Mouse (Mus musculus) Muller cell, postnatal 12 days (primary cell): ENCODE results near the gene Zfp609.
A peak's percentile ranks its signal among the peaks of the same experiment; 100 is the strongest.

Source experiments
- DNase-seq: peaks from one replicate; pipeline ENCODE4 v3.0.0-alpha.2; 2015; ENCODE audit errors: inconsistent ontology term

Zfp609 gene

DNA sequence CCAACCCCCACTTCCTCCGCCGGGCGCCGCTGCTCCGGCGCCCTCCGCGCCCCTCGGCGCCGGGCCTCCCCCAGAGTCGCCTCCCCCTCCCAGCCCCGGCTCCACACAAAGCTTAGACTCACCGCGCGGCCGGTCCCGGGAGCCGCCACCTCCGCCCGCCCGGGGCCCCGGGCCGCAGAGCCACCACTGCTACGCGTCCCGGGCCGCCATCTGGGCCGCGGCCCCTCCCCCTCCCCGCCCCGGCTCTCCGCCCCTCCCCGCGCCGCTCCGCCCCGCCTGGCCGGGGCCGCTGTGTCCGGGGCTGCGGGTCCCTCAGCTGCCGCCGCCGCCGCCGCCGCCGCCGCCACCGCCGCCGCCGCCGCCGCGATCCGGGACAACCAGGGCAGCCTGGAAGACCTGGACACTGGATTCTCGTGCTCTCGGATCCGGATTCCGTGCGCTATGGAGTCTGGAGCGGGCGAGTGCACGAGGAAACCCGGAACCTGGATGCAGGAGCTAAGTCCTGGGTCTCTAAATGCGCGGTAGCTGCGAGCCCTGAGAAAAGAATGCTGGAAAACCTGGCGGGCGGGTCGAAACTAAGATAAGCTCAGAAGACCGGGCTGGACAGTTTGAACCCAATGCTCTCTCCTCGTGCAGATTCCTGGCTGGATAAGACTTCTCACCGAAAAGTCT is at the start of gene Zfp609:
Zfp609 (minus strand) TSS at position 221 of the 672 bp plus-strand sequence.
- DNase-seq: peak; percentile 93

GRCm38 (mm10) chr9:65859656-65860055 is 32.3 kb upstream of the Zfp609 start:
- DNase-seq: no peak

DNA sequence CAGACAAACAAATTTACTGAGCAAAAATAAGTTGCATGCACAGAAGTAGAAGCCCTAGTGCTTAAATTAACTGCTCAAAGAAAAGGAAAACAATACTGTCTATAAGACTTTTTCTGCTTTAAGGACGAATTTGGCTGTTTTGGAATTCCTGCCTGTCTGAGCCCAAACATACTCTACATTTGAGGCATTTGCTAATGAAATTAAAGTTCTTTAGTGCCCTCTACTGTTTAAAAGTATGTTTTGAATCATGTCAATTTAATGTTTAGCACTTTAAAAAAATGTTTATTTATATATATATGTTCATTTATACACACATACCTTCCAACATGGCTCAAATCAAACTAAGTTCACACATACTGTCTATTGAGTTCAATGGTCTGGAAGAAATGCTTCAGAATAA is 22.8 kb upstream of the Zfp609 start:
- peak; percentile 55 for DNase-seq

GRCm38 (mm10) chr9:65848154-65848553 is 20.8 kb upstream of the Zfp609 start:
- DNase-seq: peak; percentile 70

DNA sequence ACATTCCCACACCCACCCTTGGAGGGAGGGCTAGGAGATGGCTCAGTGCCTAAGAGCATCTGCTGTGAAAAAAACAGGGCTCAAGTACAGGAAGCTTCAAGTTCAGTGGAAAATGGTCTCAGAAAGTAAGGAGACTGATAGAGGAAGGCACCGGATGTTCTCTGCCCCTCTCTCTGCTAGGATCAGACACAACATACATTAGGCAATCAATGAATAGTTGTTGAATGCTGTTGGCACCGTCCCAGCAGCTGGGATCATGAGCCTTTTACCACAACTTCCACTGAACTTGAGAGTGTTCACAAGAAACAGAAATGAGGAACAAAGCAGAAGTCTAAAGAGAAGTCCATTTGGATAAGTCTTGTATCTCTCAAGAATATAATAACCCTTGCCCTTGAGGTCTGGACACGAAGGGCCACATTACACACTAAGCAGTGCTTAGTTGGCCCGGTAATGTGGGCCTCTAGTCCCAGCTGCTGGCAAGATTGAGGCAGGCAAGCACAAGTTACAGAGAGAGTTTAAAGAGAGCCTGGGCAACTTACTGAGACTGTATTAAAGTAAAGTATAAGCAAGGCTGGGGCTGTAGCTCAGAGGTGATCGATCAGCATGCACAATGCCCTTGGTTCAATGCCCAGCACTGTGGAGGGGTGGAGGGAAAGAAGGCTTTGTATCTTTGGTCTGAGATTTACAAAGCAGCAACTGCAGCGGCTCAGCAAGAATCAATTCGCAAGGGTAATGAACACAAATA is 17.2 kb upstream of the Zfp609 start:
- peak; percentile 45 for DNase-seq

DNA sequence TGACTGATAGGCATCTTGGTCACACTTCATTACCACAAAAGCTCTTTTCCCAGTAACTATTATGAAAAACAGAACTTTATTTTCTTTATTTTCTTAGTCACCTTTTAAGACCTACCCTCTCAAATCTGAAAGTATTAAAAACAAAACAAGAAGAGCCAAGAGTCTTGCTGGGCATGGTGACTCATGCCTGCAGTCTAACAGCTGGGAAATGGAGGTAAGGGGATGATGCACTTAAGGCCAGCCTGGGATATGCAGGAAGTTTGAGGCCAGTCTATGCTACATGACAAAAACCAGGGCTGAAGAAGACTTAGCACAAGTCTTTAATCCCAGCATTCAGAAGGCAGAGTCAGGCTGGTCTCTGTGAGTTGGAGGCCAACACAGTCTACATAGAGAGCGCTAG is 12.5 kb upstream of the Zfp609 start:
- DNase-seq: no peak

GRCm38 (mm10) chr9:65836916-65837315 is 9.6 kb upstream of the Zfp609 start:
- DNase-seq: no peak

GRCm38 (mm10) chr9:65834628-65835354 is 7.4 kb upstream of the Zfp609 start:
- peak; percentile 75 for DNase-seq

DNA sequence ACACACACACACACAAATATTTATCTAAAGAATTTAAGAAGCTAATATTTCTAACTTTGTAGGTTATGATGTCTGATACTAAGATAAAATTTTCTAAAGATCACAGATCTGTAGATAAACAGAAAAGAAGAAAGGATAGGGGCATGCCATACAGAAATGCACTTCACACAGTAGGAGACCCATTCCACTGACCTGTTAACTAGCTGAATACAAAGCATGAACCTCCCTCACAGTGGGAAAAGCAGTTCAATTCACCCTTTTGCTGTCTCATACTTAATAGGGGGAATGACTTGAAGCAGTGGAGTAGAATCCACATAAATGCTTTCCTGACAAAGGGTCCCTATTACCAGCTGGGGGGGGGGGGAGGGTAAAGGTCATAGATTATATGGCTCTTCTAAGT is 6.3 kb upstream of the Zfp609 start:
- peak; percentile 48 for DNase-seq

- DNase-seq: peak; percentile 34
These were observed 5.9 kb upstream of the Zfp609 start for GRCm38 (mm10) chr9:65833230-65833629.

DNA sequence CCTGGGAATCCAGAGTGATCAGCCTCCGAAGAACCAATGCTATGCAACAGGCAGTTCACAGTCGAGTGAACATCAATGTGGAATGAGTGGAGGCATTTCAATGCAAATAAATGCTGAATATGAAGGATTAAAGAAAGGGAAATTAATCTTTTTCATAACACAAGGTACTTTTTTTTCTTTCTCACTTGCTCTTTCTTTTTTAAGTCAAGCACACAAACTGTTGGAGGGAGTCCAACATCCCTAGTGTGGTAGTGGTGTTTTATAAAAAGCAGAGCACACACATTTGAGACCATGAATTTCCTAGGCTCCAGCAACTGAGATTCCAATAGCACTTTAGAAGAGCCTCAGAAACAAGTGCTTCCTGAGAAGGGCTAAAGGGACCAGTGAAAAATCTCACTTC is 4.7 kb upstream of the Zfp609 start:
- DNase-seq: peak; percentile 47

DNA sequence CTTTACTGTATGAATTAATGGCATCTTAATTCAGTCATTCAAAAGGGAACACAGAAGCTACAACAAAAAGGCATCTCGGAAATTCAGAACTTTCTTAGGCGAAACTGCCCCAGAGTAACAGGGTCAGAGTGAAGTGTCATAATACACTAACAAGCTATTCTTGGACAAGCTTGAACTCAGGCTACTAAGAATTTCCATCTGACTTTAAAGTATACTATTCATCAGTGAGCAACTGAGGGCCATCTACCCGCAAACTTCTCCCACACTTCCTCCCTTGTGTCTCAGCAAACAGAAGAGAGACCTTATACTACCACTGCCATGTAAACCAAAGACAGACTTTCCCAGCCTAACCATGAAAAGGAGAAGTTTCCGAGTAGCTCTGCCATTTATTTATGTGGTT is 3.8 kb upstream of the Zfp609 start:
- DNase-seq: no peak

- no peak for DNase-seq
These were observed 2.9 kb upstream of the Zfp609 start for GRCm38 (mm10) chr9:65830255-65830654.

DNA sequence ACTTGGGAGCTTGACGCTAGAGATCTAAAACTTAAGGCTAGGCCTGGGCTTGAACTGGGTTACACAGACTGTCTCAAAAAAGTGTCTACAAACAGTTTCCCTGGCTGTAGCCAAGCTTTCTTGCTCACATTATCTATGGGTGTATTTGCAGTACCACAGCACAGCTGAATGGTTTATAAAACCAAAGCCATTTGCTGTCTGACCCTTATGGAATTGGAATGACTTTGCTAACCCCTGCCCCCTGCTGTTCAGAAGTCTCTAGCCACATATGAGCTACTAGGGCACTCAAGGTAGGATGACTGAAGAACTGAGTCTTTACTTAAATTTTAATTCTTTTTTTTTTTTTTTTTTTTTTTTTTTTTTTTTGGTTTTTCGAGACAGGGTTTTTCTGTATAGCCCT is 2.0 kb upstream of the Zfp609 start:
- no peak for DNase-seq

DNA sequence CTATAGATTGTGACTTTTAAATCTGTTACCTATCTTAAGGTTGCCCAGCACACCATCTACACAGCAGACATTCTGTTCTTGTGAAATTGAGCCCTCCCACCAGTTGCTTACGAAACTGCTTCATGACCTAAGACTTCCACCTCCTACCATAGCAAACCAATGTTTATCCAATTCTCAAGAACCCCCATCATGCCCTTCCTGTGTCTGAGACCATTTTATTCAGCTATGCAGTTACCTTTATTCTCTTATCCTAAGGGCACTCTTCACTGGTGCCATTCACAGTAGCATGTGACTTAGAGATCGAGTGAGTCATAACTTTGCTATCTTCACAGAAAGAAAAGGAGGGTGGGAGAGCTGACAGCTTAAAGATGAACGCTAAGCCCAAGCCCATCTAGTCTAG is 1.1 kb upstream of the Zfp609 start:
- peak; percentile 53 for DNase-seq

DNA sequence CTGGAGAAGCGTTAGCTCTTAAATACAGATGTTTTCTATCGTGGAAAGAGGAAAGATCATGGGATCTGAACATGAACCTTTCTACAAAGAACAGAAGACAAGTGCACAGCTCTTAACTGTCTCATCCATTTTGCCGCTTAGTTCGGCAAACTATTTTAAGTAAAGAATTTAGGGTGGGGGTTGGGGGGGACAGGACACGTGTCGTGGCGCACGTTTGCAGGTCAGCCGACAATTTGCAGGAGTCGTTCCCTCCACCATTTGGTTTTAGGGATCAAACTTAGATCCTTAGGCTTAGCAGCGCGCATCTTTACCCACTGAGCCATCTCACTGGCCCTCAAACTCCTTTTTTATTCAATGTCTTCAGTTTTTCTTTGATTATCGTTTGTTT is 646 bp upstream of the Zfp609 start:
- DNase-seq: no peak

- DNase-seq: peak; percentile 79
These were observed 598 bp downstream of the Zfp609 start for GRCm38 (mm10) chr9:65826588-65827343.

DNA sequence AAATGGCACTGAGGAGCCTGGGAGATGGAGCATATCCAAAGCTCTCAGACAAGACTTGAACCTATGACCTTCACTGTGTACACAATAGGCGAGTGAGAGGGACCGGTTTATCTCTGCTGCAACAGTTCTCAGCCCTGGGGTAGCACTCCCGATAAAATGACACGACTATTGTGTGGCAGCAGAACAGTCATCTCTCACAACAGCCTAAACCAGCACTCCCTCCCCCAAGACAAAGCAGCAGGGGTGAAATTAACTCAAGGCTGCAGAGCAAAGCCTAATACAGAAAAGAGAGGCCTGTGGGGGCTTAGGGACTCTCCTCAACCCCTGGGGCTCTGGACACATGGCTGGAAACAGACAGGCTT is 1.2 kb downstream of the Zfp609 start:
- DNase-seq: peak; percentile 69

DNA sequence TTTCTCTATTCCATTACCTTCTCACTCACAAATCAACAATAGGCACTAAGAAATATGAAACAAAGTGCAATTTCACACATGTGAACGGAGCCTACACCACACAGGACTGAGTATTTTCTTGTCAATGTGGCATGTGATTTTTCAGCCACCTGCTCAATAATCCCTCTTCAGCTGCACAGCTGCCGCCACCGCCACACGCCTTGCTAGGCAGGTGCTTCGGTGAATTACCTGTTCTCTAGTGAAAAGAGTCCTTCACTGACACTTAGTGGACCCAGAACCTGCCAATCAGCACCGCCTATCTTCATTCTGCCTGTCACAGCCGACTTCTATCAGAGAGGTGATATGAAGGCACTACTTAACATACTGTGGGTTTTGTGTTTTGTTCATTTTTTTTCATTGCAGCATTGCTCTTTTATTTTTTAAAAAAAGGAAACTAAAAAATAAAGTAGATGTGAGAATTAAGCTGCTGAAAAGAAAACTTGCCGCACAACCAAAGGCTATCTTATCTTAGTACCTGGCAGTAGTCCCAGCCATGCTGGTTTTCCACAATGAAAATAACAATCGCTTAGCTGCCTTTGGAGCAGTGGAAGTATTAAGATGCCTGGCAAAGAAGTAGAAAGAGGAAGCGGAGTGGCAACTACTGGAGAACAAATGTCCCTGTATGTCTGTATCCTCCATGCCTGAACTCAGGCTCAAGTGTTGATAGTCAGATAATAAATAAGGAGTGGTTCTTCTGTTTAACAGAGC is 3.5 kb downstream of the Zfp609 start:
- peak; percentile 67 for DNase-seq

DNA sequence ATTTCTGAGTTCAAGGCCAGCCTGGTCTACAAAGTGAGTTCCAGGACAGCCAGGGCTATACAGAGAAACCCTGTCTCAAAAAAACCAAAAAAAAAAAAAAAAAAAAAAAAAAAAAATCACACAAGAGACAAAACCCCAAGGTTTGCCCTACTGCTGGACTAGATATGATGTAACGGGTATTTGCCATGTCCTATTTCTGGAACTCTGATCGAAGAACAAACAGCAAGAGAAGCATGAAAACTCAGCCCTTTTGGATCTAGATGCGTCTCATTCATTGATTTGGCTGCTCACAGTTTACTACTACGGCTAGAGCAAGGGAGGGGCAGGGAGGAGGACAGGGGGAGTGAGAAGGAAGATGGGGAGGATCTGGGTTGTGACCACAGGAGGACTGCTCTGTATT is 5.4 kb downstream of the Zfp609 start:
- no peak for DNase-seq

GRCm38 (mm10) chr9:65820301-65820700 is 7.1 kb downstream of the Zfp609 start:
- no peak for DNase-seq
